Mouse (Mus musculus) right cerebral cortex, postnatal 14 days (tissue): ENCODE measurements at regions not wholly inside any gene's neighbourhood (a gene's known extent, or its start where the extent isn't known, plus 50 kb on each side); places are given as distances from the start of the nearest gene placed in this dataset.
"Not testable (repeated sequence)": the region's sequence is repeated elsewhere in the genome, so short reads cannot be mapped to it uniquely, and the experiment has no call there.

ENCODE experiments used
- DNase-seq: peaks from one replicate; pipeline ENCODE4 v3.0.0; 2022

- DNase-seq: peak; percentile 81
Measured at GRCm38 (mm10) chr5:68252671-68253070, 221.0 kb downstream of the Grxcr1 start.

- no peak for DNase-seq
Measured at GRCm38 (mm10) chr5:68253476-68253875, 221.8 kb downstream of the Grxcr1 start.

- no peak for DNase-seq
Measured at GRCm38 (mm10) chr5:68254111-68254510, 222.5 kb downstream of the Grxcr1 start.

- DNase-seq: no peak
Measured at GRCm38 (mm10) chr5:68264206-68264605, 232.6 kb downstream of the Grxcr1 start.

GRCm38 (mm10) chr5:68274271-68274670 is 242.6 kb downstream of the Grxcr1 start:
- DNase-seq: no peak

- DNase-seq: no peak
Measured at GRCm38 (mm10) chr5:68275558-68276263, 244.1 kb downstream of the Grxcr1 start.

- not testable (repeated sequence) for DNase-seq
Measured at GRCm38 (mm10) chr5:68295774-68296173, 264.1 kb downstream of the Grxcr1 start.

GRCm38 (mm10) chr5:68313187-68313586 is 281.6 kb downstream of the Grxcr1 start:
- DNase-seq: no peak

- no peak for DNase-seq
Measured at GRCm38 (mm10) chr5:68318979-68319378, 287.3 kb downstream of the Grxcr1 start.

GRCm38 (mm10) chr5:68326998-68327593 is 295.5 kb downstream of the Grxcr1 start:
- no peak for DNase-seq

- DNase-seq: no peak
Measured at GRCm38 (mm10) chr5:68329311-68329710, 297.7 kb downstream of the Grxcr1 start.

- no peak for DNase-seq
Measured at GRCm38 (mm10) chr5:68329828-68330227, 298.2 kb downstream of the Grxcr1 start.

- DNase-seq: no peak
Measured at GRCm38 (mm10) chr5:68350921-68351320, 319.3 kb downstream of the Grxcr1 start.

- DNase-seq: no peak
Measured at GRCm38 (mm10) chr5:68351793-68352192, 320.2 kb downstream of the Grxcr1 start.

GRCm38 (mm10) chr5:68353211-68353610 is 321.6 kb downstream of the Grxcr1 start:
- no peak for DNase-seq

GRCm38 (mm10) chr5:68353816-68354215 is 322.2 kb downstream of the Grxcr1 start:
- not testable (repeated sequence) for DNase-seq

GRCm38 (mm10) chr5:68361581-68362211 is 330.1 kb downstream of the Grxcr1 start:
- DNase-seq: no peak

- no peak for DNase-seq
Measured at GRCm38 (mm10) chr5:68373082-68373481, 341.4 kb downstream of the Grxcr1 start.
